Mouse (Mus musculus) megakaryocyte, embryonic 14.5 days (primary cell): ENCODE measurements around the gene Rab20.

Experiments used
- FLI1 ChIP-seq: IDR thresholded peaks from 2 replicates; pipeline ENCODE4 v1.6.1; 2012; ENCODE audit warnings: low read length, inconsistent platforms, mixed read lengths
- GATA1 ChIP-seq: IDR thresholded peaks from 3 replicates; pipeline ENCODE4 v1.6.1; 2012; ENCODE audit warnings: mixed read lengths, low read length, inconsistent platforms, borderline replicate concordance

GRCm38 (mm10) chr8:11404614-11405013, 73.9 kb downstream of the Rab20 start:
- TF ChIP-seq GATA1 (no peak), FLI1 (no peak)
